Comparison of ENCODE assay signal across 20 mouse cellular contexts in genomic region chr17:12684412-12684811, GRCm38 (mm10). TPM values are rescaled to one million over a fixed set of nuclear protein-coding genes. Genes with fewer than 3 reads are reported as not detected.
A peak's percentile ranks its signal among the peaks of the same experiment; 100 is the strongest.
DNase-seq lines count a peak whose midpoint lies in the region; ATAC-seq lines count a peak whose summit lies in the region.
"Had no signal": no experiment of that assay in that cellular context is flagged by ENCODE, and none has a peak within 500 bp of the region (broad histone marks: within the 10 kb centered on the region; RNA-seq: fewer than 3 reads in every experiment).

No protein-coding gene starts in this region.

- no peak for ATAC-seq in kidney, embryonic 14.5 days (ENCODE audit: low FRiP score, low TSS enrichment)
- ATAC-seq: forebrain, postnatal 0 days; inflammation-experienced regulatory T-cells, adult 6 months; midbrain, embryonic 16.5 days had no signal

- H3K27ac ChIP-seq in kidney, embryonic 14.5 days (ENCODE audit: low read depth, low read length) = no peak overlapping the region
- H3K27ac ChIP-seq: hindbrain, embryonic 12.5 days; limb, embryonic 12.5 days; liver, embryonic 13.5 days; lung, embryonic 15.5 days had no signal

- no peaks in the 10 kb centered on the region for H3K4me1 ChIP-seq in kidney, embryonic 14.5 days (ENCODE audit: control insufficient read depth, insufficient read depth, low read length)
- H3K4me1 ChIP-seq: hindbrain, embryonic 12.5 days; limb, embryonic 12.5 days; liver, embryonic 13.5 days had no signal

- H3K9me3 ChIP-seq in kidney, embryonic 14.5 days (ENCODE audit: control insufficient read depth, low read length) = no peaks in the 10 kb centered on the region
- H3K9me3 ChIP-seq: hindbrain, embryonic 12.5 days; limb, embryonic 12.5 days; lung, embryonic 15.5 days had no signal

- H3K27me3 ChIP-seq in kidney, embryonic 14.5 days (ENCODE audit: control insufficient read depth, insufficient read depth, low read length) = no peaks in the 10 kb centered on the region
- H3K27me3 ChIP-seq: hindbrain, embryonic 12.5 days; limb, embryonic 12.5 days; liver, embryonic 13.5 days; lung, embryonic 15.5 days had no signal

- peaks cover 66% of the 10 kb centered on the region for H3K36me3 ChIP-seq in kidney, embryonic 14.5 days (ENCODE audit: control insufficient read depth, insufficient read depth, low read length)

- 81% methylated on average over 4 of the region's 4 CpGs for WGBS in kidney, embryonic 14.5 days

- peak; percentile 55 for DNase-seq in cerebellum, adult 9-10 months
- DNase-seq in cerebellum, adult 11-12 months = no peak
- DNase-seq in kidney, adult 11 months = peak; percentile 56
- peak; percentile 45 to 48 for DNase-seq in cerebellum, postnatal 10 days
- DNase-seq in kidney, postnatal 14 days = peak; percentile 52
- DNase-seq in urinary bladder, postnatal 14 days (ENCODE audit: low spot score) = no peak
- no peak for DNase-seq in urinary bladder, postnatal 36 days (ENCODE audit: low spot score in 2 of 2)
- DNase-seq: adrenal gland, adult 2 months; forebrain, postnatal 0 days; layer of hippocampus, adult 9-11 months; liver, embryonic 13.5 days; retina, postnatal 1 day; thymus, postnatal 4 days had no signal

- no peak overlapping the region for H3K4me3 ChIP-seq in kidney, embryonic 14.5 days (ENCODE audit: low read length)
- H3K4me3 ChIP-seq: hindbrain, embryonic 12.5 days; limb, embryonic 12.5 days; liver, embryonic 13.5 days; lung, embryonic 15.5 days; megakaryocyte, embryonic 14.5 days had no signal

- H3K4me2 ChIP-seq in kidney, embryonic 14.5 days (replicated peaks; ENCODE audit: low read depth, low read length) = no peak overlapping the region
- H3K4me2 ChIP-seq: hindbrain, embryonic 12.5 days; limb, embryonic 12.5 days; liver, embryonic 13.5 days; lung, embryonic 15.5 days had no signal

- H3K9ac ChIP-seq in kidney, embryonic 14.5 days (ENCODE audit: low read depth, low read length) = no peak overlapping the region
- H3K9ac ChIP-seq: forebrain, postnatal 0 days; hindbrain, embryonic 12.5 days; limb, embryonic 12.5 days; liver, embryonic 13.5 days; lung, embryonic 15.5 days had no signal

RNA-seq across cellular contexts. Expression of gene Slc22a1, which starts 8.8 kb away (rescaled TPM):
- polyA plus RNA-seq in kidney, embryonic 14.5 days (2014; fragmentation: Nextera tagmentation; extraction: Ambion mirVana) = 0.63 and 1.2 TPM in 2 replicates
- polyA plus RNA-seq: forebrain, postnatal 0 days; hindbrain, embryonic 12.5 days; limb, embryonic 12.5 days; liver, embryonic 13.5 days; midbrain, embryonic 16.5 days had no signal

Comparison
In these comparisons a context has a peak if more than half of its experiments do, and no peak if none do; other contexts are left out.
1. DNase-seq: peak in cerebellum, adult 9-10 months (single experiment), kidney, adult 11 months (single experiment), cerebellum, postnatal 10 days (2 of 2) and kidney, postnatal 14 days (single experiment); none in cerebellum, adult 11-12 months (single experiment), urinary bladder, postnatal 14 days (single experiment) and urinary bladder, postnatal 36 days (0 of 2).